Mouse (Mus musculus): ENCODE results near the gene Mrvi1.

GRCm38 (mm10) chr7:111024912-111025311 is 42.7 kb upstream of the Mrvi1 start:
- TF ChIP-seq CTCF (IDR thresholded peaks at IDR 0.05; ENCODE audit: borderline replicate concordance, insufficient read depth, low read depth, low read length) (no peak), POLR2A (IDR thresholded peaks at IDR 0.05; ENCODE audit: borderline replicate concordance, insufficient read depth, low read length) (no peak)
